Mouse (Mus musculus): Measurements from ENCODE around the gene Dusp23.

DNA sequence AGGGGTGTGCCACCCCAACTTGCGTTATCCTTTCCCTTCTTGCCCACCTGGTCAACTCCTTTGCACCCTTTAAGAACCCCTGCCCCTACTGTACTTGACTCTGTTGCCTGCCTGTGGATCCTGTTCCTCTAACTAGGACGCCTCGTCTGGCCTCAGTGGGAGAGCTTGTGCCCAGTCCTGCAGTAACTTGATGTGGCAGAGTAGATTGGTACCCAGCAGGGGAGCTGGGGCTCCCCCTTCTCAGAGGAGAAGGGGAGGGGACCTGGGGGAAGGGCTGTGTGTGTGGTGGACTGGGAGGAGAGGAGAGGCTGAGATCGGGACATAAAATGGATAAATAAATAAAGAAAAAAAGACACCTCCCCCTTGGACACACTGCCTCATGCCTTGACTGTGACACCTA lies 47.7 kb downstream of the Dusp23 start:
- TF ChIP-seq GATA1 (IDR thresholded peaks at IDR 0.05; ENCODE audit: borderline replicate concordance, low read length) (no peak), CTCF (IDR thresholded peaks at IDR 0.05; ENCODE audit: low read depth, low read length) (no peak), TAL1 (conservative IDR thresholded peaks at IDR 0.05; ENCODE audit: low read depth, low read length) (no peak), POLR2AphosphoS5 (IDR thresholded peaks at IDR 0.05; ENCODE audit: insufficient replicate concordance, low read depth, low read length) (no peak)
